Mouse (Mus musculus): Measurements from ENCODE around the gene Rasl10a. TPM values are rescaled to one million over a fixed set of nuclear protein-coding genes. Genes with fewer than 3 reads are reported as not detected.
A peak's percentile ranks its signal among the peaks of the same experiment; 100 is the strongest.
"Not testable (repeated sequence)": the region's sequence is repeated elsewhere in the genome, so short reads cannot be mapped to it uniquely, and the experiment has no call there.

The Rasl10a gene
- polyA plus RNA-seq, 1 experiment from 2014 or later: 0.59 TPM

DNA sequence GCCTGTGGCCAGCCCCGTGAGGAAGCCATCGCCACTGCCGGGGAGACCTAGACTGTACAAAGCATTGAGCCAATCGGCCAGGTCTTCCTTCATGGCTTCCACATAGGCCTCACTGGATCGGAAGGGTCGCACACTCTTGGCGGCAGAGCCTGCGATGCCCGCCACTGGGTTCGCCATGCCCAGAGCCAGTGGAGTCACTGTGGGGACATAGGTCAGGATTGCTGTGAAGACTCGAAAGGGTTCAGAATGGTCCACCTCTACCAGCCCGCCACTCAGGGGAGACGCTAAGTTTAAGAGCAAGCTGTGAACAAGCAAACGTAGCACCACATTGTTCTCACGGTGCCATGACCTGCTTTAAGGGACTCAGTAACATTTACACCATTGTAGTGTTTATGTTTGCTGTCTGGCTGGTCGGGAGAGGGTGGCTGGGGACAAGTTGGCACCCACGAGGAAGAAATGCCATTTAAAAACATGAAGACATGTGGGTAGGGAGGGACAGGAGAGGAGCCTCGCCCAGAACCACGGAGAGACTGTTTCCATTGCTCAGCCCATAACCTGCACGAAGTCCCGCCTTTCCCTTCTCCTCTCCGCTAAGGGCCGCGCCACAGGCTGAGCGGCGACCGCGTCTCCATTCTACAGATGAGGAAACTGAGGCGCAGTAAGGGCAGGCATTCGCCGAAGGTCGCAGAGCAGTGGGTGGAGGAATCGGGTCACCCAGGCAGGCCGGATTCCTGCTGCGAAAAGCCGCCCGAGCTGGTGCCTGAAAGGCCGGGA, 6.5 kb downstream of the Rasl10a start:
- Histone ChIP-seq H3K4me1 (peaks cover 47% of the 10 kb centered on the region), H3K27ac (no peak overlapping the region), H3K27me3 (peaks cover 54% of the 10 kb centered on the region), H3K4me2 (peak overlapping the region; percentile 86), H3K9me3 (no peaks in the 10 kb centered on the region), H3K4me3 (replicated peaks) (peak overlapping the region; percentile 71), H3K9ac (peak overlapping the region; percentile 71), H3K36me3 (replicated peaks) (peaks cover 24% of the 10 kb centered on the region)
- ATAC-seq (ENCODE audit: low FRiP score): peak; percentile 0; the same call in 1 of the 2 replicates
- WGBS: 16% methylated on average over 38 of the region's 38 CpGs

DNA sequence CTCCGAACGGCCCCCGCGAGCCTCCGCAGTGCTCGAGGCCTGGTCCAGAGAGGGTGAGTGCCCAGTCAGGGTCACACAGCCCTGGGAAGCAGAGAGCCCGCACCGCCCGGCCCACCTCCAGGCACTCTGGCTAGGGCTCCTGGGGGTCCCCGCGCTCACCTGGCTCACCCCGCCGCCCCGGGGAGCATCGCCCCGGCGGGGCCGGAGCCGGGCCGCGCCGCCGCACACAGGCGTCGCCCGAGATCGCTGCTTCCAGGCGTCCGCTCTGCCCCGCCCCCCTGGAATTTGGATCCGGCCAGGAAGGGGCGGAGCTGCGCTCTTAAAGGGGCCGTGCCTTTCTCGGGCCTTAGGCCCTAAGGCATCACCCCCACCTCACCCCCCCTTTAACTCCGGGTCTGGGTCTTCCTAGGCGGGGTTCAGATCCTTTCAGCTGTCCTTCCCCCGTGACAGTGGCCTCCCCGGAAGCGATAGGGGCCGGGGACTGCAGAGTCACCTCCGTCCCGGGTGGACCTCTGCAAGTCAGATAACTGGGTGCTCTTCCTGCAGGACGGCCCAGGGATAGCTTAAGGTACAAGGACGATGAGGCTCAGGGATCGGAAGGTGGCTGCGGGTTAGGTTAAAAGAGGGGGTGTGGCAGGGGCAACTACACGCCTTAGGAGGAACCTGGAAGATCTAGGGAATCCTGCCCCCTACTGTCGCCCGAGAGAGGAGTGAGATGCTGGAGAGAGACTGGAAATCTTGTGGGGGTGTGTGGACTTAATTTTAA, 7.3 kb downstream of the Rasl10a start, which contains the start of gene Gas2l1:
Gene Gas2l1 (minus strand): TSS at position 272 of the 766 bp plus-strand sequence.
- H3K9ac ChIP-seq: peak within 1 kb of the TSS; percentile 71
- WGBS: under 1% methylated on average over 50 of the region's 50 CpGs
- peak within 1 kb of the TSS; percentile 86 for H3K4me2 ChIP-seq
- peaks cover 46% of the 10 kb centered on the region for H3K27me3 ChIP-seq
- ATAC-seq (ENCODE audit: low FRiP score): peak; percentile 86
- peak within 1 kb of the TSS; percentile 71 for H3K4me3 ChIP-seq (replicated peaks)
- peaks cover 30% of the 10 kb centered on the region for H3K36me3 ChIP-seq (replicated peaks)
- no peaks in the 10 kb centered on the region for H3K9me3 ChIP-seq
- no peak within 1 kb of the TSS for H3K27ac ChIP-seq
- H3K4me1 ChIP-seq: peaks cover 42% of the 10 kb centered on the region

DNA sequence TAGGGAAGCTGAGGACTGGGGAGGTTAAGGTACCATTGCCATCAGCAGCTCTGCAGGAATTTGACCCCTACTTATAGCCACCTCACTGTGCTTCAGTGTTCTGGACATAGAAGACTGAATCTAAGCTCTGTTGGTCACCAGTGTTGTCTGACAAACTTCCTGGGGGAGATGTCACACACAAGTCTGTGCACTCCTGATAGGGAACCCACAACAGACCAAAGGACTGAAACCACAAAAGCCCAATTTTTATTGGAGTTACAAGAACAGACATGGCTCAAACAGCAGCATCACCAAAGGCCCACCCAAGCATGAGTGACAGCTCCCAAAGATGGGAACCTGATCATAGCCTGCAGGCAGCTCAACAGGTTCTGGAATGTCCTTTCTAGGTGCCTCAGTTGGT, 9.1 kb downstream of the Rasl10a start:
- no peaks in the 10 kb centered on the region for H3K9me3 ChIP-seq
- H3K4me3 ChIP-seq (replicated peaks): no peak overlapping the region
- peaks cover 28% of the 10 kb centered on the region for H3K27me3 ChIP-seq
- no peak for ATAC-seq (ENCODE audit: low FRiP score)
- H3K9ac ChIP-seq: no peak overlapping the region
- peaks cover 28% of the 10 kb centered on the region for H3K4me1 ChIP-seq
- H3K36me3 ChIP-seq (replicated peaks): peaks cover 48% of the 10 kb centered on the region
- no peak overlapping the region for H3K4me2 ChIP-seq
- no peak overlapping the region for H3K27ac ChIP-seq

DNA sequence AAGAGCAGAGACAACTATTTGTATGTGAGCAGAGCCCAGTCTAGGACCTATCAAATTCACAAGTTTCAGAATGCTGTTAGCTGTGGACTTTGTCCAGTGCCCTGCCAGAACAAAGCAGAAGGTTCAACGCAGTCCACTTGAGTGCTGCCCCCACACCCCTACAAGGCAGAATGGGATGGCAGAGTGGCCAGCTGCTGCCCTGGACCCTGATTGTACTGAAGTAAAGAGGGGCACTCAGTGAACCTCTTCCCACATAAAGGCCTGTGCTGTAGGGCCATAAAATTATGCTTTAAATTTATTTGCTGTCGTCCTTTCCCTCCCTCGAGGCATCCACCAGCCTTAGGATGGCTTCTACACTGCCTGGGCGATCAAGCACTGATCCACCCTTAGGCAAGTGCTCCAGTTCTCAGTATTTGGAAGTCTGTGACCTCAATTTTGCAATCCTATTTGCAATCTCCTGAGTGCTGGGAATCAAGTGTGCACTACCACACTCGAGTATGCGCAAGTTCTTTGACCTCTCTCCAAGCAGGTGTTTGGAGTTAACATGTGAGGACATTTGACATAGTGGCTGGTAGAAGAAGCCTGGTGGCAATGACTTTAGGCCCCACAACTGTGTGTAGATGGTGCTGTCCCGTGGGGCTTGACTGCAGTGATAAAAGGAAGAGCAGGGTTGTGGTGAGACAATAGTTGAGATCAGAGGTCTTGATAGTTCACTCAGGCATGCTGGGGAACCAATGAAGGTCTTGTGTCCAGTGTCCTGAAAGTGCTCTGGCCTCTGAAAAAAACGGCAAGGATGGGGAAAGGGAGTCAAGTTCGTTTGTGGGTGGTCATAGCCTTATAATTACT, 10.4 kb downstream of the Rasl10a start:
- H3K4me3 ChIP-seq (replicated peaks): no peak overlapping the region
- no peak overlapping the region for H3K27ac ChIP-seq
- peaks cover 15% of the 10 kb centered on the region for H3K27me3 ChIP-seq
- no peaks in the 10 kb centered on the region for H3K9me3 ChIP-seq
- ATAC-seq (ENCODE audit: low FRiP score): no peak
- WGBS: 85% methylated on average over 9 of the region's 9 CpGs
- no peak overlapping the region for H3K9ac ChIP-seq
- H3K4me1 ChIP-seq: peaks cover 15% of the 10 kb centered on the region
- peaks cover 61% of the 10 kb centered on the region for H3K36me3 ChIP-seq (replicated peaks)
- H3K4me2 ChIP-seq: no peak overlapping the region

DNA sequence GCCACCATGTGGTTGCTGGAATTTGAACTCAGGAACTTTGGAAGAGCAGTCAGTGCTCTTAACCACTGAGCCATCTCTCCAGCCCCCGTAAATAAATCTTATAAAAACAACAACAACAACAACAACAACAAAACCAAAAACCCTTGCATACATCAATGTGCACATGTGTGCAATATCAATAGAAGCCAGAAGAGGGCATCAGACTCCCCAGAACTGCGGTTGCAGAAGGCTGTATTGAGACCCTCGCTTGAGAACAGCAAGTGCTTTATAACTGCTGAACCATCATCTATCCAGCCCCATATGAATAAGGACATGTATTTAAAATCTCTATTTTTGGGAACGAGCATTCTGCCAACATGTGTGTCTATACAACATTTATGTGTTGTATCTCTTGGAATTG, 17.0 kb downstream of the Rasl10a start:
- Histone ChIP-seq H3K4me2 (no peak overlapping the region), H3K4me1 (no peaks in the 10 kb centered on the region), H3K9ac (no peak overlapping the region), H3K36me3 (replicated peaks) (peaks cover 82% of the 10 kb centered on the region), H3K27ac (no peak overlapping the region), H3K27me3 (no peaks in the 10 kb centered on the region), H3K9me3 (no peaks in the 10 kb centered on the region), H3K4me3 (replicated peaks) (no peak overlapping the region)
- peak; percentile 47; the same call in 1 of the 2 replicates for ATAC-seq (ENCODE audit: low FRiP score)
- WGBS: 74% methylated on average over 4 of the region's 4 CpGs

DNA sequence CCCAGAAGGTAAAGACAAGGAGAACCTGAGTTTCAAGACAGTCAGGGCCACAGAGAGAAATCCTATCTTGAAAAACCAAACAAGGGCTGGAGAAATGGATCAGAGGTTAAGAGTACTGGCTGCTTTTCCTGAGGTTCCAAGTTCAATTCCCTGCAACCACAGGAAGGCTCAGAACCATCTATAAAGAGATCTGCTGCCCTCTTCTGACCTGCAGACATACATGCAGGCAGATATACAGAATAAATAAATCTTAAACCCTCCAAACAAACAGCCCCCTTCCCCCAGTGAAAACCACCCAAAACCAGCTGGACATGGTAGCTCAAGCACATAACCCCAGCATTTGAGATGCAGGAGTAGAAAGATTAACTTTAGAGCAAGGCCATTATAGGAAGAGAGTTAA, 17.8 kb downstream of the Rasl10a start:
- Histone ChIP-seq H3K4me3 (replicated peaks) (no peak overlapping the region), H3K4me1 (no peaks in the 10 kb centered on the region), H3K4me2 (no peak overlapping the region), H3K27ac (no peak overlapping the region), H3K27me3 (no peaks in the 10 kb centered on the region), H3K36me3 (replicated peaks) (peaks cover 82% of the 10 kb centered on the region), H3K9me3 (no peaks in the 10 kb centered on the region), H3K9ac (no peak overlapping the region)
- no peak for ATAC-seq (ENCODE audit: low FRiP score)

DNA sequence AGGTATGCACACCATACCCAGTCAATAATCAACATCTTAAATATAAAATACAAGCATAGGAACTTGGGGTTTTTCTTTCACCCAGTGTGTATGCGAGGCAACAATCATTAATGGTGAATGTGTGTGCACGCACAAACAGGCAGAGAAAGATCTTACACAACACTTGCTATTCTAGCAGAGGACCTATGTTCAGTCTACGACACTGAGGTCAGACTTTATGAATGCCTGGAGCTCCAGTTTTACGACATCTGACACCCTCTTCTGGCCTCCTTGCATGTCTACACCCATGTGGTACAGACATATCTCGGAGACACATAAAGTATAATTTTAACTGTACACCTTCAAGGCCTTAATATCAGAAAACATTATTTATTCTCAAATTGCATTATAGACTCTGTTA, 18.9 kb downstream of the Rasl10a start:
- H3K36me3 ChIP-seq (replicated peaks): peaks cover 78% of the 10 kb centered on the region

DNA sequence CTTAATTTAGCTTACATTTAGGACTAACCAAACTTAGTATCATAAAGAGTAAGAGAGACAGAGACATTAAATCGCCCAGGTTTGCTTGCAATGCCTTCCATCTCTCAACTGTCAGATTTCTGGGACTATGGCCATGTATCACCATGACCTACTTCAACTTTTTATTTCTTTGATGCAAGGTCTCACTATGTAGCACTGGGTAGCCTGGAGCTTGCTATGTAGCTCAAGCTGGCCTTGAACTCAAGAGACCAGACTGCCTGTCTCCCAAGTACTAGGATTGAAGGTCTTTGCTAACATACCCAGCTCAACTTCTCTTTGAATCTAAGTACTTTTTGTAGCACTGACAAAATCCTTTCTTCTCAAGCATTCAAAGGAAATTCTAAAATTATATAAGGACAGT, 31.2 kb downstream of the Rasl10a start:
- no peaks in the 10 kb centered on the region for H3K27me3 ChIP-seq
- no peak overlapping the region for H3K4me3 ChIP-seq (replicated peaks)
- no peak for ATAC-seq (ENCODE audit: low FRiP score)
- no peak overlapping the region for H3K27ac ChIP-seq
- H3K4me1 ChIP-seq: peaks cover 3% of the 10 kb centered on the region; the same call in 1 of the 2 replicates
- WGBS: 100% methylated on average over 1 of the region's 1 CpGs
- peaks cover 91% of the 10 kb centered on the region for H3K36me3 ChIP-seq (replicated peaks)
- no peak overlapping the region for H3K4me2 ChIP-seq
- H3K9ac ChIP-seq: no peak overlapping the region
- no peaks in the 10 kb centered on the region for H3K9me3 ChIP-seq

More for the DNA sequence above, 18.9 kb downstream of the Rasl10a start:
- 95% methylated on average over 4 of the region's 5 CpGs for WGBS
- not testable (repeated sequence) for H3K27me3 ChIP-seq; H3K27ac ChIP-seq; H3K9ac ChIP-seq; H3K4me3 ChIP-seq (replicated peaks); H3K4me1 ChIP-seq; H3K4me2 ChIP-seq; H3K9me3 ChIP-seq
- ATAC-seq (ENCODE audit: low FRiP score): 0 out of 2 replicates have a peak, but pooled peaks have one; percentile 5

DNA sequence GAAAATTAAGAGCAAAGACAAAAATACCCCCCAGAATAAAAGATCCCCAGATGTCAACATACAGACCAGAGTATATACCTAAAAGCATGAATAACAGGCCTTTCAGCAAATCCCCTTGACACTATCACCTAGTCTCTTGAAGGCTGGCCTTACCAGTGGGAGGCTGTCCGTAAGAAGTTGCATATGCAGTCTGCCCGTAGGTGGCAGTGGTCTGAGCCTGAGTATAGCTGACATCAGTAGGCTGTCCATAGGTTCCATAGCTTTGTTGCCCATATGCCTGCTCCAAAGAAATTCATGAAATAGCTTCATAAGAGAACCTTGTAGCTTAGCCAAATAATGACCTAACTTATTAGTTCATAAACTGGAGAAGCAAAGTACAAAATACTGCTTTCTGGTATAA, 33.8 kb downstream of the Rasl10a start:
- 46% methylated on average over 2 of the region's 2 CpGs for WGBS

DNA sequence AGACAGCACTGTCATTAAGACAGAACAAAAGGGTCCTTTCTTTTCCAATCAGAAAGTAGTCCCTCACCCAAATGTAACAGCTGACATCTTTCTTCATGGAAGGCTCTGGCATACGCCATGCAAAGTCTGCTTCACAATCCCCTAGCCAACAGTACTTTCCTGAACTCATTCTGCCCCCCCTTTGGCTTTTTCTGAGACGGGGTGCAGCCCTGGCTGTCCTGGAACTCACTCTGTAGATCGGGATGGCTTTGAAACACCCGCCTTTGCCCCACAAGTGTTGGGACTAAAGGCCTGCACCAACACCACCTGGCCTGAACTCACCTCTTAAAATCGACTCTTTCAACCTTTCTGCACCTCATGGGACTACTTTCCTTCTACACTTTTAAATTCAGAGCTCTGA, 37.9 kb downstream of the Rasl10a start:
- H3K9me3 ChIP-seq: no peaks in the 10 kb centered on the region
- ATAC-seq (ENCODE audit: low FRiP score): no peak
- no peak overlapping the region for H3K9ac ChIP-seq
- no peak overlapping the region for H3K4me3 ChIP-seq (replicated peaks)
- H3K4me1 ChIP-seq: peaks cover 34% of the 10 kb centered on the region
- no peak overlapping the region for H3K27ac ChIP-seq
- peaks cover 31% of the 10 kb centered on the region for H3K36me3 ChIP-seq (replicated peaks)
- WGBS: 82% methylated on average over 5 of the region's 5 CpGs
- H3K4me2 ChIP-seq: peak overlapping the region; percentile 91; the same call in 1 of the 2 replicates
- H3K27me3 ChIP-seq: no peaks in the 10 kb centered on the region

More for the DNA sequence above, 33.8 kb downstream of the Rasl10a start:
- no peak overlapping the region for H3K9ac ChIP-seq
- H3K9me3 ChIP-seq: no peaks in the 10 kb centered on the region
- H3K36me3 ChIP-seq (replicated peaks): peaks cover 68% of the 10 kb centered on the region
- H3K4me1 ChIP-seq: peaks cover 16% of the 10 kb centered on the region
- H3K4me3 ChIP-seq (replicated peaks): no peak overlapping the region
- no peak for ATAC-seq (ENCODE audit: low FRiP score)
- no peaks in the 10 kb centered on the region for H3K27me3 ChIP-seq
- no peak overlapping the region for H3K4me2 ChIP-seq
- H3K27ac ChIP-seq: no peak overlapping the region

DNA sequence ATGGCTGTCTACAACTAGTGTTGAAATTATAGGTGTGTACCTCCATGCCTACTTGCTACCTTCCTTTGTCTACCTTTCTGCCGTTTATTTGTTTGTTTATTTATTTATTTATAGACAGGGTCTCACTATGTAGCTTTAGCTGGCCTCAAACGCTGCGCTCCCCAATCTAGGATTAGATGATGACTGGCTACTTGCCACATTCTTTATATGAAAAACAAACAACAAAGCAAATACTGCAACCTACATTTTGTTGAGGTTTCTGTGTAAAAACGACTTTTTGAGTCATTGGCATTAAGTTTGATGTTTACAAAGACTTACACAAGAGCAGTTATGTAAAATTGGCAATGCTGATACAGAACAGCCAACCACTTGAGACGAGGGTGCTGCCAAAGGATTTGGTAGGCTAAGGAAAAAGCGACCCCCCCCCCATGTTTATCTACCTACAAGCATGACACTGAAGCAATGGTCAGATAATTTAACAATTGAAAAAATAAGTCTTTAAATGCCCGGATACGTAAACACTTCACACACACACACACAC, 38.6 kb downstream of the Rasl10a start:
- Histone ChIP-seq H3K27me3 (no peaks in the 10 kb centered on the region), H3K4me3 (replicated peaks) (peak overlapping the region; percentile 99), H3K9me3 (no peaks in the 10 kb centered on the region), H3K4me1 (peaks cover 40% of the 10 kb centered on the region), H3K9ac (peak overlapping the region; percentile 27; the same call in 1 of the 2 replicates), H3K4me2 (peak overlapping the region; percentile 91), H3K36me3 (replicated peaks) (peaks cover 25% of the 10 kb centered on the region), H3K27ac (no peak overlapping the region)
- no peak for ATAC-seq (ENCODE audit: low FRiP score)
- WGBS: 79% methylated on average over 8 of the region's 8 CpGs

All from forebrain, embryonic 12.5 days (tissue).